Mouse (Mus musculus) spleen, postnatal 4 days (tissue): ENCODE measurements around the gene Sdc4.

Experiments used
- DNase-seq, 2 experiments: peaks; one replicate each; pipeline ENCODE4 v3.0.0; 2022; ENCODE audit warnings: low spot score in 2 of 2

Sdc4 gene

DNA sequence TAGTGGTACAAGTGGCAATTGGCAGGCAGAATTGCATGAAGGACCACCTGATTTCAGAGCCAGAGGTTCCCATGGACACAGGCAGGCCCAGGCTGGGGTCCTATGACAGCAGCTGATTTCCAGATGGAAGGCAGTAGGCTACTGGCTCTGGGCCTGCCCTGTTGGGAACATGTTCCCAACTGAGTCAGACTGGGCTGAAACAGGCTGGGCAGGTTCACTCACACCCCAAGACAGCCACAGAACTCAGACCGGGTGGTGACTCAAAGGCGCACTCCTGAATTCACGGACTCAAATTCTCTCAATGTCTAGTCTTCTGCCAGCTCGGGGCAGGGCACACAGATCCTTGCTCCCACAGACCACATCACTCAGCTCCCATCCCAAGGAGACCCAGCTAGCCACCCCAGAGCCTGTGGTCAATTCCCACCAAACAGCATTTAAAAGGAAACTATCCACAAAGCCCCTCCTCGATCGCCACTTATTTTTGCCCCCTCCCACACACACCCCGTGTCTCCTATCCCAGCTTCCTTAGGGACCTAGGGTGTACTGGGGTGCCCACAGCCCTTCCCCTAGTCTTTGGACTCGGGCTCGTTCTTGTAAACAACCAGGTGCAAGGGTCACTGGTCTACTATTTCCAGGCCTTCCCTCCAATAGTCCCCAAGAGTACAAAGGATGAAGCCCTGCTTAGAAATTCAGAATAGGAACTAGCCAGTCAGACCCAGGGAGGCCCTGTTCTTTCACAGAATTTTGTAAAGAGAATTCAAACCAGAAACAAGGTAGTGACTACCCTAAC, 11.8 kb downstream of the Sdc4 start:
- no peak for DNase-seq

DNA sequence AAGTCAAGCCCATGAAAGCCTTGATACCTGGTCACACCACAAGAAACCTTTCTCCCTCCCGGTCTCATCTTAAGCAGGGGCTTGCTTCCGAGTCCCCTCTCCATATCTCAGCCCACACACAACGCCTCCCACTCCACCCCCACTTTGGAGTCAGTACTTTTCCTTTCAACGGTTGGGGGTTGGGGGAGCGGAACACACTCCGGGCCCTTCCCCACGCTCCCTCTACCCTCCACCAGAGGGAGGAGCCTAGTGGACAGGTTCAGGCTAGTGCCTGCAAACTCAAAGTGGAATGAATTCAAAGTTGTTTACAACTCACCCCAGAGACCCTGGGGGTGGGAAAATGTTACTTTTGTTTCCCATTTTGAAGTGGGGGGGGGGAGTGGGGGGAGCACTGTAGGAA, 13.0 kb downstream of the Sdc4 start:
- no peak for DNase-seq

DNA sequence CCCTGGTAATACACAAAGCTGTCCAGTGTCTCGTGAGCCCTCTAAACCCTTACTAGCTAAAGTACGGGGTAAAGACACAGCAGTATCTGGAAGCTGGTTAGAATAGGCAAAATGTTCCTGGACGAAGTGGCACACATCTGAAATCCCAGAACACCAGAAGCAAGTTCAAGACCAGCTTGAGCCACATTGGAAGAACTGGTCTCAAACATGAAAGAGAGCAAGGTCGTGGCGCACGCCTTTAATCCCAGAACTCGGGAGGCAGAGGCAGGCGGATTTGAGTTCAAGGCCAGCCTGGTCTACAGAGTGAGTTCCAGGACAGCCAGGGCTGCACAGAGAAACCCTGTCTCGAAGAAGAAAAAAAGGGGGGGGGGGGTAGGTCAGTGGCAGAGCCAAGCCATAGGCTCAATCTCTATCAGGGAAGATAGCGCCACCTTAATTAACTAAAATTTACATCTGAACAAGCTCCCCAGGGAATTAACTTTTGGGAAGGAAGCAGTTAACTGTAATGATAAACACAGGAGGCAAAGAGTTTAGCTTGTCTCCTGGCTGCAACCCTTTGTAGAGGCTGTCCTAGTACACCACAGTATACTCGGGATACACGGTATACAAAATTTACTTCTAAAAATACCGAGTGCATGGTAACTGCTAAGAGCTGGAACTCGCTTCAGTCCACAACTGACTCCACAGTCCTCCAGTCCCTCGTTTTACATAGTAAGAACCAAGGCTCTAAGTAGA, 13.6 kb downstream of the Sdc4 start:
- no peak for DNase-seq

DNA sequence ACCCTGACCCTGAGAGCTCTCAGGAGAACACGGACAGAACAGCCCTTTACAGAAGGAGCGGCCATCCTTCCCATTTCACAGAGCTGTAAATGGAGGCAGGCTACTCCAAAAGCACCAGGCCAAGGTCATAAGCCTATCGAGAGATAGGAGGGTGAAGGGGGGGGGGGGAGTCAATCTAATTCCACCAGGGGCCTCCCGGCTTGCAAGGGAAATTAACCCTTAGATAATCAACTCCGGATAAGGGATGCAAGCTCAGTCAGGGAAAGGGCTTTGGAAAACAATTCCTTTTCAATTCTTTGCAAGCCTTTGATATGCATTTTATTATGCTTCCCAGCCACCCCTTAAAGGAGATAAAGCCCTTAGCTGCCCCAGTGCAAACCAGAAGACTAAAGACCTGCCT, 15.2 kb downstream of the Sdc4 start:
- no peak for DNase-seq

DNA sequence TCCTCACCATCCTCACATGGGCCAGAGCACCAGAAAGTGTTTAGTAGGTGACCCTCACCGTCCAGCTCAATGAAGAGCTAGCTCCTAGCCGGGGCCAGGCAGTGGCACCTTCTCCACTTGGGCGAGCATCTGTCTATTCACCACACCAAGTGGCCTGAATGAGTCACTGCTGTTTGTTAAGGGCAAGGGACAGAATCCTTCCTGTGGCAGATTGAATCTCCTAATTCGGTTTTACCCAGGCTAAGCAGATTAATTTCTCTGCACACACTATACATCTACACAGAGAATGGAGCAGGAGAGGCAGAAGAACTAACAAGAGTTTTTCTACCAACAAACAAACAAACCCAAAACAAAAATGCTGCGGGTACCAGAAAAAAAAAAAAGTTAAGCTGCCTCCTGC, 16.7 kb downstream of the Sdc4 start:
- DNase-seq, result no peak

DNA sequence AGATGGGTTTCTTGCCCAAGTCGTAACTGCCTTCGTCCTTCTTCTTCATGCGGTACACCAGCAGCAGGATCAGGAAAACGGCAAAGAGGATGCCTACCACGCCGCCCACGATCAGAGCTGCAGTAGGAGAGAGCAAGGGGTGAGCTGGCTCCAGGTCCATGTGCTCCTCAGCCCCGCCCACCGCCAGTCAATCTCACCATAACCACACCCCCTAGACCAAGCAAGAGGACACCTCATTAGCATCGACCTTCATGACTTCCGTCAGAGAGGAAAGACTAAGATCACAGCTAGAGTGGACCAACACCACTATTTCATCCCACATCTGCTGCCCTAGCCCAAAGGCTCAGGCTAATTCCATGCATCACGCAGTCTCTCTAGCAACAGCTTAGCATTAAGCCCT, 17.6 kb downstream of the Sdc4 start:
- no peak for DNase-seq

DNA sequence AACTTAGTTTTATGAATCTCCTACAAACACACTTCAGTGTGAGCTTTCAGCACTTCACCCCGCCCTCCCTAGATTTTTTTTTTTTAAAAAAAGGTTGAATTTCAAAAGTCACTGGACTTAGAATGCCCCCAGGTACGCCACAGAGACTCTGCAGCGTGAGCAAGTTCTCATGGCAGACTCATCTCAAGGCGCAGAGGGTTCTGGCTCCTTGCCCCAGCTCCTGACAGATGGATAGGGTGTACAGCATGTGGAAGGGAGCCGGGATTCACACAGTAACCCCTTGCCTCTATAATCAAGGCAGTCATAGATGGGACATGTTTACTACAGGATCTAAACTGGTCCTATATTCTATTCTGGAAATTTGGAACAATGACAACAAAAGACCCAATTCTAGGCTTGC, 18.3 kb downstream of the Sdc4 start:
- no peak for DNase-seq

DNA sequence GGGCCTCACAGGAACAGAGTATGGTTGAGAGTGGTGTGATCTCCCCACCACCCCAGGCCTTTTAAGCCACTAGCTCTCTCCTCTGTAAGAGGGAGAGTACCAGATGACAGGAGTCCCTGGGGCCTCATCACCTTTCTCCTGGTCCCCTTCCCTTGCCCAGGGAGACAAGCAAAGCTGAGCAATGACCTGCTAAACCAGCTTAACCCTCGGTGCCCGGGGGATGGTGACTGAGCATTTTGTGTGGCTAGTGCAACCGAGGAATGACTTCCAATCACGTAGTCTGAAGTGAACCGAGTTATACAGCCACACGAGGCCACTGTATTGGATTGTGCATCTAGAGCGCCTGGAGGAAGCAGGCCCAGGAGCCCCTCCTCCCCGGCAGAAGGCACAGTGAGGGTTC, 19.3 kb downstream of the Sdc4 start:
- no peak for DNase-seq

DNA sequence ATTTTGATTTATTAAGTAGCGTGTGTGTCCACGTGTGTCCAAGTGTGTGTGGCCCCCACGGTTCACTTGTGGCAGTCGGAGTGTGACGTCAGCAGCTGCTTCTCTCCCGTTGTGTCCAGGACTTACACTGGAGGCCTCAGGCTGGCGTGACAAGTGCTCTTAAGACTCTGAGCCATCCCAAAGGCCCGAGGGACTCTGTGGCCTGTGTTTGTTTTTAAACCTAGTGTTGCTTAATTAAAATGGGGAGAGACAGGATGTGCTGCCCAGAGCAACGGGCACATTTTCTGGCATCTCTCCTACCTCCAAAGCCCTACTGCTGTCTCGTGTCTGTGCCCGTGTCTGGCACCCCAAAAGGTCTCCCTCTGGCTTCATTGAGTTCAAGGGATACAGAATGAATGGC, 20.2 kb downstream of the Sdc4 start:
- DNase-seq, result no peak

DNA sequence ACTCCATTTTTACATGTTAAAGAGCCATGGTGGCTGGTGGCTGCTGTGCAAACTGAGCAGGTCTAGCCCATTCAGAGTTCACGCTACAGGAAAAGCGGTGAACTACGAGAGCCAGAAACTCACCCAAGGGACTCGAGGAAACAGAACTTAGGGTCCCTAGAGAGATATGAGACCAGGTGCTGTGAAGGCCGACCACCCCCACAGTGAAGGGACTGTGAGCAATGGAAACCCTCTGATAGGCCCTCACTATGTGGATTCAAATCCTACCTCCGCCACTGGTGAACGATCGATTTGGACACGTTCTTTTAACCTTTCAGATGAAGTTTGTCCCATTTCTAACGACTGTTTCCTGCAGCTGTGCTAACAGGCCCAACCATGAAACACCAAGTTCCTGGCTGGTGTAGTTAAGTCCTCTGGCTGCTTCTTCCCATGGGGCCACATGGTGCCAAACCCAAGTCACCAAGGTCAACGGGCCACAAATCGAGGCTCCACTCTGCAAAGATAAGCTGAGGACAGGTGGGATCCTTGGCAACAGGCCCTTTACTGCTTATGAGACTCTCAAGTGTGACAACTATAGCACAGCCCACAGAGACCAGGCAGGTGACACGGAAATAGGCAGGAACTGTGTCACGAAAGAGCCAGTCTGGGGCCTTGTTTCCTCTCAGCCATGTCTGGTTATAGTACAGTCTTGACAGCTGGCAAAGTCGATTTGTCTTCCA, 20.9 kb downstream of the Sdc4 start:
- DNase-seq, result peak in 1 of 2 experiments; percentile 41

DNA sequence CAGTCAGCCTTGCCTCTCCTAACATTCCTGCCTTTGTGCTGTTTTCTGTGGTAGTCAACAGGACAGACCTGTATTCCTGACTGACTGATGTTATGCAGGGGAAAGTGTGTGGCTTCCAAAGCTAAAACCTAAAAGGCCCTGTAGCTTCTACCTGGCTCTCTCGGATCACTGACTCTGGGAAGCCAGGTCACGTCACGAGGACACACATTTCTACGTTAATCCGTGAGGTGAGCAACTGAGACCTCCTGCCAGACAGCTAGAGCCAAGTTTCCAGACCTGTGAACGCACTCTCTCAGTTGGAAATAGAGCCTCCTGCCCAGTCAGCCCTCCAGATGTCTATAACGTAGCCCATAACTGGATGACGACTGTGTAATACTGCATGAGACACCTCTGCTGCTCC, 21.7 kb downstream of the Sdc4 start:
- DNase-seq, result no peak

DNA sequence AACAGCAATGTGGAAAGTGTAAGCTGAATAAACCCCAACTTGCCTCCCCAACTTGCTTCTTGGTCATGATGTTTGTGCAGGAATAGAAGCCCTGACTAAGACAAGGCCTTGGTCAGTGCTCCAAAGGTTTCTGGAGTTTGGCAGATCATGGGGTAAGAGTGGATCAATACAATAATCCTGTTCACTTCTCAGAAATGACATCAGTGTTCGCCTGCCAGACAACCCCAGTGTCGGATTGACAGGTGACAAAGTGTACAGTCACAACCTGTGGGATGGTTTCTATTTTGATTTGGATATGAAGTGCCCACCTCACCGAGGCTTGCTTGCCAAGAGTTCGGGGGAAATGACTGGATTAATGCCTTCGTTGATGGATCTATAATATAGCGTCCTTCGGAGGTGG, 22.4 kb downstream of the Sdc4 start:
- no peak for DNase-seq

DNA sequence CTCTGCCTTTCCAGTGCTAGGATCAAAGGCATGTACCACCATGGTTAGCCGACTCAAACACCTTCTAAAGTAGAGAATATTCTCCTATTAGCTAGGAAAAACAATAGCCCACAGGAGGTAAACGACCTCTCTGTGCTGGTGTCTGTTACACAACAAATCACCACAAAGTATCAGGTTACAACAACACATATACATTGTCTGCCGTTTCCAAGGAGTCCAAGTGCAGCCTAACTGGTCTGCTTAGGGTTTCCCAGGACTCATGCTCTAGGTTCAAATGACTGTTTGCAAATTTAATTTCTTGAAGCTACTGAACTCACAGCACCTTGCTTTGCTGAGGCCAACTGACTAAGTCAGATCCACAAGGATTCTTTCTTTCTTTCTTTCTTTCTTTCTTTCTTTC, 24.2 kb downstream of the Sdc4 start:
- DNase-seq, result no peak

DNA sequence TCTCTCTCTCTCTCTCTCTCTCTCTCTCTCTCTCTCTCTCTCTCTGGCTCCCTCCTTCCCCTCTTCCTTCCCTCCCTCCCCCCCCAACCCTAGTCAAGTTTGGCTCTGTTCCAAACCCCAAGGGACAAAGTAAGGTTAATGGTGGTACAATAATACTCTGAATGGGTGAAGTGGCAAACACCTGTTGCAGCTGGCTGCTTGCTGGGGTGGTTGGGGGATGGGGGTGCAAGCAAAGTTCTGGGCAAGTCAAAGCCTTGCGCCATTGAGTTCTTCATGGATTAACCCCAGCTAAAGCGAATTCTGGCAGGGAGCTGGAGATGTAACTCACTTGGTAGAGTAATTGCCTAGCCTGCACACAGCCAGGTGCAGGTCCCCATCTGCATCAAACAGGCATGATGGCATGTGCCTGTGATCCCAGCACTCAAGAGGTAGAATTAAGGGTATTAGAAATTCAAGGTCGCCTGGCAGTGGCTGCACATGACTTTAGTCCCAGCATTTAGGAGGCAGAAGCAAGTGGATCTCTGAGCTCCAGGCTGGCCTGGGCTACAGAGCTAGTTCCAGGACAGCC, 25.3 kb downstream of the Sdc4 start:
- no peak for DNase-seq

DNA sequence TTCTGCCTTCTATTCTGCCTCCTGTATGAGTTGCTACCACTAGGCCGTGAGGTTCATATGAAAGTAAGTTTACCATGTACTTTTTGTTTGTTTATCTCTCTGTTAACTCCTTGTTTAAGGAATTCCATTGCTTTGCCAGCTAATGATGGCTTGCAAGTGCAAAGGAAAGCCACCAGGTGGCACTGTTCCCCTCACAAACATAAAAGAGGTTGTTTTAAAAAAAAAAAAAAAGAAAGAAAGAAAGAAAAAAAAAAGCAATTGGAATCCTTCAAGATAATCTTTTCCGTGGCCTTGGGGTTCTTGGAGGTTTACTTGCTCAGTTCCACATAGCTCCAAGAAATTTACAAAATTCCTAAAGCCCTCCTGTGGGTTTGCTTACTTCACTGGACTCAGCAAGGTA, 26.5 kb downstream of the Sdc4 start:
- DNase-seq, result no peak

DNA sequence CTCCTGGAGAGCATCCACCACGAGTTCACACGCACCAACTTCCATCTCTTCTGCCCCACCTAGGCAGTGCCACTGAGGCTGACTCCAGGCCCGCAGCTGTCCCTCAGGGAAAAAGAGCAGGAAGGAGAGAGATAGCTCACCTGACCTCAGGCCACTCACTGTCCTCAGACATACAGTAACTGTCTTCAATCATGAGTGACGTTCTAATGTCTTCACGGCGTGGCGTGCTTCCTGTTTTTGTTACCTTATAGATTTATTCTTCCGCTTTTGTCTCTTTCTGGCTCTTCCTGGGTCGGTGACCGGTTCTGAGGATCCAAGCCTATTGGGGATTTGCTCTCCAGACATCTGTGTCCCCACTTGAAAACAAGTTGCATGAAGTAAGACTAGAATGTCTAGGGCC, 29.1 kb downstream of the Sdc4 start:
- no peak for DNase-seq

DNA sequence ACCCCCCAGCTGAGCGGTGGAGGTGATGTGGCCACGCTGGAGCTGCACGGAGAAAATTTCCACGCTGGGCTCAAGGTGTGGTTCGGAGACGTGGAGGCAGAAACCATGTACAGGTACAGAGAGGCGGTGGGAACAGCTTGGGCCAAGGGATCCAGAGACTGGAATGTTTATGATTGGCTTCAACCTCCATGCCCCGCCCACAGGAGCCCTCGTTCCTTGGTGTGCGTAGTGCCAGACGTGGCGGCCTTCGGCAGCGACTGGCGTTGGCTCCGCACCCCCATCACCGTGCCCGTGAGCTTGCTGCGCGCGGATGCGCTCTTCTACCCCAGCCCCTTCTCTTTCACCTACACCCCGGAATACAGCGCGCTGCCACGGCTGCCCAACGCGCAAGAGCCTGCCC, 29.5 kb downstream of the Sdc4 start:
- DNase-seq, result no peak

DNA sequence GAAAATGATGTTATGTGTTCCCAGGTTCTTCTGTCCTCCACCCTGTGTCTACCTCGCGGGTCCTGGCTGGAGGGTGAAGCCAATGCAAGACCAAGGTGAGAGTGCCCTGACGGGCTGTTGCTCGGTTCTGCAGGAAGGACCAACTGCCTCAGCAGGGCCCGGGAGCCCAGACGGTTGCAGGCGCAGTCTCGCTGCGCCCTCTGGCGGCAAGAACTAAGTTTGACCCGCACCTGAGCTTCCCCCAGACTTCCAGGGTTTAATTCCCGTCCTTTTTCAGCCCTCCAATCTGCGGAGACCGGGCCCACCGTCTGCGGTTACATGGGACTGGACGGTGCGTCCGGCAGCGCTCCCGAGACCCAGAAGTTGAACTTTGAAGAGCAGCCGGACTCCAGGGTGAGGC, 36.0 kb downstream of the Sdc4 start:
- DNase-seq, result peak; percentile 43 to 82

DNA sequence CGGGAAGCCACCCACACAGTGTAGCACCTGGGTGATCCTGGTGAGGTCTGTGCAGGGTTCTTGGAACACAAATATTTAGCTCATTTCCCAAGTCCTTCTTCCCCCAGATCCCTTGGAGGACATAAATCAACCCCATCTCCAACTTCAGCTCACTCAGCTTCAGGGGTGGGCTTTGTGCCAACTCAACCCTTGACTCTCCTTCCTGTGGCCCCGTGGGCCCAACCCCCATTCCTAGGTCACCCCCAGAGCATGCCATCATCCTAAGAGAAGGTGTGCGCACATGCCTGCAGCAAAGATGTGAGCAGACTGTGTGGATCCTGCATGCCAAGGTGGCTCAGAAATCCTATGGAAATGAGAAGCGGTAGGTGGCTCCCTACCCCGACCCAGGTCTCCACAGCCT, 38.2 kb downstream of the Sdc4 start:
- no peak for DNase-seq

DNA sequence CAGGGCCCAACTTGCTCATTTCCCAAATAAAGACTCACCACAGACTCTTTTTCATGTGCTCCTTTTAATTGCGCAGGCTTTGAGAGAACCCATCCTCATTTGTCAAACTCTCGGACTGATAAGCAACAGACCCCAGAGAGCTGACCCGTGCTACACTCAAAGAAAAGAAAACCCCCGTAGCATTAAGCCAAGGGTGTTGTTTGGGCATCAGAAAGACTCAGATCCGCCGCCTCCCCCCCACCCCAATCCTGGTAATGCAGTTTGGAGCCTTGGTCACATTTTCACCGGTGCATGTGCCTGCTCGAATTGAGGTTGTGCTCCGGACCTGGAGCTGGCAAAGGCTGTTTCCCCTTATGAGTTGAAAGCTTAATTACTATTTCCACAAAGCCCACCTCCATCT, 38.6 kb downstream of the Sdc4 start, which contains the start of gene Matn4:
Matn4 (minus strand) TSS at position 101 of the 400 bp plus-strand sequence.
- no peak for DNase-seq

DNA sequence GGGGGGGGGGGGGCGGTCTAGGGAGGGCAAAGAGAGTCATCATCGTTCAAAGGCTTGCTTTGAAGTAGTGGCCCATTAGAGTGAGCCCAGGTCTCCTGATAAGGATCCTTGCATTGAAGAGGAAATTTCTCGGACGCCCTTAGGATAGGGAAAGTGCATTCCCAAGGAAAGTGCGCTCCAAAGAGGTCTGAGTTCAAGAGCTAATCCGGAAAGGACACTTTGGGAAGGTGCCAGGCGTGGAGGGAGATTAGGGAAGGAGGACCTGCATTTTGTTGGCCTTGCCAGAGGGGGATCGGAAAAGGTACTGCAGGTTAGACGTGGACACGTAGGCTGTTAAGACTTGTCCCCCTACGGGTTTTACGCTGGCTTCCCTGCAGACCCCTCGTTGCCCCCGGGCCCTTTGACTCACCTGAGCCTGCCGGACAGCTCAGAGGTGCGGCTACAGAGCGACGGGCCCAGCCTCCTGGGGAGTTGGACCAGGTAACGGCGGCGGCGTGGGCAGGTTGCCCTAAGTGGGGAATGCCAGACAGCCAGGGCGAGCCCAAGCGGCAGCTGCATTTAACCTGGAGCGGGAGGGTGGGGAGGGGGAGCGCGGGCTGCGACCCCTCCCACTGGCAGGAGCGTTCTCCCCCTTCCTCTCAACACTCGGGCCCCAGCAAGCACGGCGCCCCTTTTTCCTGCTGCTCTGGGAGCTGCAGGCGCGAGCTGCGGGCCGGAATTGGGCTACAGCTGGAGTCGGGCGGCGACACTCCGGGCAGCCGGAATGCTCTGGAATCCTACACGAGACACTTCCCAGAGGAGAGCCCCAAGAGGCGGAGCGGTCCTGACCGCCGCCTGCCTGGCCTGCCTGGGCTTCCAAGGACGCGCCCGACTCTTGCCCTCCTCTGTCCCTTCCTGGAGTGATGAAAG, 39.4 kb downstream of the Sdc4 start:
- no peak for DNase-seq
